Mouse (Mus musculus) G1E (cell line): ENCODE measurements at regions not wholly inside any gene's neighbourhood (a gene's known extent, or its start where the extent isn't known, plus 50 kb on each side); places are given as distances from the start of the nearest gene placed in this dataset.

Experiments
- ATAC-seq: 2 replicates; pipeline ENCODE4 v1.8.0; 2016; ENCODE audit warnings: mild to moderate bottlenecking; ENCODE audit not compliant: insufficient number of reproducible peaks, poor library complexity, low FRiP score, severe bottlenecking; ENCODE audit errors: extremely low read depth
- DNase-seq: peaks from one replicate; pipeline ENCODE4 v3.0.0; 2012; ENCODE audit warnings: low spot score
- H3K27me3 ChIP-seq: 2 replicates; pipeline ENCODE4 v1.6.1; 2012; ENCODE audit warnings: mild to moderate bottlenecking, low read length, inconsistent platforms; ENCODE audit not compliant: insufficient read depth
- H3K36me3 ChIP-seq: replicated peaks from 2 replicates; pipeline ENCODE3; 2012; ENCODE audit warnings: mild to moderate bottlenecking, inconsistent platforms
- H3K4me1 ChIP-seq: 2 replicates; pipeline ENCODE4 v1.6.1; 2012; ENCODE audit warnings: low read depth, low read length, inconsistent platforms, mixed read lengths; ENCODE audit not compliant: insufficient read depth
- H3K4me3 ChIP-seq: 2 replicates; pipeline ENCODE4 v1.5.1; 2012; ENCODE audit warnings: low read depth, mild to moderate bottlenecking, inconsistent platforms, low read length, moderate library complexity, mixed read lengths
- H3K9me3 ChIP-seq: replicated peaks from 2 replicates; pipeline ENCODE4 v1.6.1; 2012; ENCODE audit warnings: inconsistent platforms
- CTCF ChIP-seq: IDR thresholded peaks from 2 replicates; pipeline ENCODE4 v1.5.1; 2012; ENCODE audit warnings: low read depth, low read length, inconsistent platforms, mixed read lengths
- GATA1 ChIP-seq: IDR thresholded peaks from 2 replicates; pipeline ENCODE4 v1.6.1; 2012; ENCODE audit warnings: borderline replicate concordance, low read length, inconsistent platforms, mixed read lengths
- GATA2 ChIP-seq: IDR thresholded peaks from 2 replicates; pipeline ENCODE4 v1.6.1; 2012; ENCODE audit warnings: low read depth, low read length, inconsistent platforms, borderline replicate concordance
- POLR2AphosphoS5 ChIP-seq: IDR thresholded peaks from 2 replicates; pipeline ENCODE4 v1.6.1; 2012; ENCODE audit warnings: low read depth, low read length, inconsistent platforms; ENCODE audit not compliant: insufficient replicate concordance
- TAL1 ChIP-seq: conservative IDR thresholded peaks from 2 replicates; pipeline ENCODE4 v1.6.1; 2012; ENCODE audit warnings: low read depth, low read length, inconsistent platforms, mixed read lengths

DNA sequence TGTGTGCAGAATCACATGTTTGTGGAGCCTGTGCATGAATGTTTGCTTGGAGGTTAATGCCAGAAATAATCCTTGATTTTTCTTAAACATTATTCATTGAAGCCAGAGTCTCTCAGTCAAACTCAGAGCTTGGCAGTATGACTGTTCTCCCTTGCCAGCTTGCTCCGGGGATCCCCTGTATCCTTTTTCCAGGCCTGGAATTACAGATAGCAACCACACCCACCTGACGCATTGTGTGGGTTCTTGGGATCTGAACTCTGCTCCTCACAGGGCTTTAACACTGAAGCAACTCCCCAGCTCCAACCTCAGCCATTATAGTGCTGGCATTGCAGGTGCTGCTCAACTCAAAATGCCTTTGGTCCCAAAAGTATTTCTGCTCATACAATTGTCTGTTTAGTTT lies 262.8 kb upstream of the Far2 start:
- Histone ChIP-seq H3K4me1 (no peaks in the 10 kb centered on the region), H3K27me3 (no peaks in the 10 kb centered on the region), H3K36me3 (no peaks in the 10 kb centered on the region), H3K9me3 (no peaks in the 10 kb centered on the region), H3K4me3 (no peak overlapping the region)
- TF ChIP-seq POLR2AphosphoS5 (no peak), GATA1 (no peak), GATA2 (no peak), TAL1 (no peak), CTCF (no peak)
- ATAC-seq, result no peak
- no peak for DNase-seq

DNA sequence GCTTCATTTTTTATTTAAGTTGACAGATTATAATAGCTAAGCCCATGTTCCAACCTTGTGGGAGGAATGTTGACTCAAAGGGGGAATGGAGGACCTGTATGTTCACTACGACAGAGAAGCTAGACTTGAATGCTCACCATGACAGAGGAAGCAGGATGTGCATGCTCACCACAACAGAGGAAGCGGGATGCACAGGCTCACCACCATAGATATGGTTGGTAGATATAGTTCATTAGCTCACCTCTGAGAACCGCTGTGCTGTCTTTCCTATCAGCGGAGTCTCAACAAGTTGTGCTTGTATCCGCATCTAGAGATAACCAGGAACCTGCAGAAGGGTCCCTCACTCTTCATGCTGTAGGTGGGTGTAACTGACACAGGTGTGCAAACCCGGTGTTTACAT lies 262.2 kb upstream of the Far2 start:
- no peaks in the 10 kb centered on the region for H3K36me3 ChIP-seq

DNA sequence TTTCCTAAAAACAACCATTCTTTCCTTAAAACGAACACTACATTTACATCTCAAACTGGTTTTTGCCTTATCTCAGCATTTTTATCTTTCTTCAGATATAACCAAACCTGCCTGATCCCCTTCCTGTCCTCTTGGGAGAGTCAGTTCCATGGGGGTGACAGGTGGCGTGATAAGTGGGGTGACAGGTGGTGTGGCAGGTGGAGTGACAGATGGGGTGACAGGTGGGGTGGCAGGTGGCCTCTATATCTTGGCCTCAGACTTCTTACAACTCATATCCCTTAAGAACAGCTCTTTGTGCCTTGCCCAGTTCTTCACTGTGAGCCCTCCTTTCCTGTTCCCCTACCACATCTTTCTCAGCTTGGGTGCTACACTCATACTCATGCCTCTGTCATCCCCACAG lies 259.0 kb upstream of the Far2 start:
- no peak overlapping the region for H3K4me3 ChIP-seq
- no peak for TF ChIP-seq GATA2
- no peaks in the 10 kb centered on the region for H3K9me3 ChIP-seq
- no peak for ATAC-seq
- H3K36me3 ChIP-seq, result no peaks in the 10 kb centered on the region
- DNase-seq, result no peak
- no peaks in the 10 kb centered on the region for H3K27me3 ChIP-seq
- no peaks in the 10 kb centered on the region for H3K4me1 ChIP-seq

More for the DNA sequence above, 262.2 kb upstream of the Far2 start:
- DNase-seq (no peak), ATAC-seq (no peak)
- no peak for TF ChIP-seq TAL1
- TF ChIP-seq GATA2, result no peak
- no peak for TF ChIP-seq POLR2AphosphoS5
- no peak for TF ChIP-seq CTCF
- TF ChIP-seq GATA1, result no peak
- Histone ChIP-seq H3K4me1 (no peaks in the 10 kb centered on the region), H3K9me3 (no peaks in the 10 kb centered on the region), H3K27me3 (no peaks in the 10 kb centered on the region), H3K4me3 (no peak overlapping the region)

DNA sequence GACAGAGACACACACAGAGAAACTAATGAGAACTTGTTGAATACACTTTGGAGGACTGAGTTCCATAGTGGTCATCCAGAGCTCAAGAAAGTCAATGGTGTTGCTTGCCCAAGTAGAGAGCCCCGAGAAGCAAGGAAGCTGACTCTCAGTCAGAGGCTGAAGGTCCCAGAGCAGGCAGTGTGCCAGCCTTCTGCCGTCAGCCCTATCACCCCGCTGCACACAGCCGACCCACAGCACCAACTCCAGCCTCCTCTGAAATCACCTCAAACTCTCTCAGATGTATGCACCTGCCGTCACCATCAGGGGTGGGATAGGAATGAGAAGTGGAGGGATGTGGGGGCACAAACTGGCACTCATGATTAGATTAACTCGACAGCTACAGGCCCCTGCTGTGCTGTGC lies 257.9 kb upstream of the Far2 start:
- ATAC-seq, result no peak; the same call in 1 of the 2 replicates

DNA sequence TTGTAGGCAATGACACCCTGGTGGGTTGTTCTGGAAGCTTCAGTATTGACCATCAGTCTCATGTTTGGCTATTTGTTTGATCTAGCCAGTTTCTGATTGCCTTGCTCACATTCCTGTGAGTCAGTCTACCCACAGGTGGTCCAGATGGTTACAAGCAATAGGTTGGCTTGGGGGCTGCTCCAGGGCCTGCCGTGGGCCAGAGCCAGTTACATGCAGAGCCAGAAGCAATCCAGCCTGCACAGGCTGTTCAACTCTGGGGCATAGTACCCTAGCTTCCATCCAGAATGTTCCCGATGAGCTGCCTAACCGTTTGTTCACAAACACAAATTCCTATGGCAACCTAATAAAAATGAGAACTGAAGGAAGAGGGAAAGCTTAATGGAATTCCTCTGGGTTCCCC lies 253.2 kb upstream of the Far2 start:
- no peaks in the 10 kb centered on the region for H3K4me1 ChIP-seq
- no peaks in the 10 kb centered on the region for H3K9me3 ChIP-seq
- ATAC-seq (no peak), DNase-seq (no peak)
- H3K4me3 ChIP-seq, result no peak overlapping the region
- H3K27me3 ChIP-seq, result 0 out of 2 replicates have a peak, but pooled peaks cover 3% of the 10 kb centered on the region
- no peak for TF ChIP-seq TAL1
- TF ChIP-seq CTCF, result no peak
- no peak for TF ChIP-seq POLR2AphosphoS5
- TF ChIP-seq GATA2, result no peak
- TF ChIP-seq GATA1, result no peak
- H3K36me3 ChIP-seq, result no peaks in the 10 kb centered on the region

More for the DNA sequence above, 257.9 kb upstream of the Far2 start:
- DNase-seq, result no peak
- Histone ChIP-seq H3K4me3 (no peak overlapping the region), H3K27me3 (no peaks in the 10 kb centered on the region), H3K36me3 (no peaks in the 10 kb centered on the region), H3K4me1 (no peaks in the 10 kb centered on the region), H3K9me3 (no peaks in the 10 kb centered on the region)
- TF ChIP-seq GATA2 (no peak), POLR2AphosphoS5 (no peak), TAL1 (no peak), GATA1 (no peak)

DNA sequence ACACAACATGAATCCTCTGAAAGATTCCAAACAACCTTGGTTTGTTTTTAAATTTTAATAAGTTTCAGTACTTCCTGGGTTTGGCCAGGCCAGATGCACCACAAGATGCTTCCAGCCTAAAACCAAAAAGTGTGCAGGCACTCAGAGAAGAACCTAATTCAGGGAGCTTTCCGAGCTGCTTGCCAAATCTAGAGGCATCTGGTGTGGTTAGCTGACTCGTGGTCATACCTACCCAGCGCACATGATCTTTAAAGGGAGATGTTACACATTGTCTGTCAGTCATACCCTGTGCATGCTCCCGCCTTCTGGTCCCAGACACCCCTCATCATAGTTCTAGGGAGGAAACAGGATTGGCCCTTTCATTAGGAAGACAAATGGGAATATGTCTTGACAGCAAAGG lies 252.7 kb upstream of the Far2 start:
- no peaks in the 10 kb centered on the region for H3K4me1 ChIP-seq
- ATAC-seq, result no peak
- no peaks in the 10 kb centered on the region for H3K36me3 ChIP-seq
- no peak overlapping the region for H3K4me3 ChIP-seq
- H3K9me3 ChIP-seq, result no peaks in the 10 kb centered on the region
- DNase-seq, result no peak
- TF ChIP-seq CTCF (no peak), GATA1 (no peak), TAL1 (no peak), POLR2AphosphoS5 (no peak), GATA2 (no peak)
- 0 out of 2 replicates have a peak, but pooled peaks cover 3% of the 10 kb centered on the region for H3K27me3 ChIP-seq

DNA sequence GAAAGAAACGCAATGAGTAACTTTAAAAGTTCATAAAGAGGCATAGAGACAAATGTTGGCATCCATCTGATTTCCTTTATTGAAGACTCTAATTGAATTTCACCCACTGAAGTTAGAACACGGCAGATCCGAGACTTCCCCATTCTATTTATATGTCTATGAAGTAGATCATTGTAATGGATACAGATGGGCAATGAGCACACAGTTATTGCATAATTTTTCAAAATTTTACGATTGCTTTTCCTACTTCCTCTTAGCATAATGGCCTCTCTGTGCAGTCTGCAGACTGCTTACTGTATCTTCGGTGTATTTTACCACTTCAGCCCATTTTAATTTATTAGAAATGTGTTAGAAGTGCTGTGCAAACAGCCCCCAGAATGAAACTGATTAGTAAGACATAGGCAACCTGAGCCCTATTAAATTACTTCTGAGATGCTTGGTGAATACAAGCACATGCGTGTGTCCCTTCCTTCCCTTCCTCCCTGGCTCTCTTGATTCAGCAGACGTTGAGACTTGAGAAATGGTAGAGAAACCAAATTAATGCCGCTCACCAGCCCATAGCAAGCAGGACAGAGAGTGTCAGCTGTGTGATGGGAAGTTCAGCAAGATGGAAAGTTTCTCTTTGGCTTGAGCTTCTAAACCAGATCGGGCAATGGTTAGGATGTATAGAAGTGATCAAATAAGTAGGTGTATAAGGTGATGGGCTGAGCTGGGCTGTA lies 247.9 kb upstream of the Far2 start:
- DNase-seq (no peak), ATAC-seq (no peak)
- Histone ChIP-seq H3K4me3 (no peak overlapping the region), H3K4me1 (no peaks in the 10 kb centered on the region), H3K9me3 (no peaks in the 10 kb centered on the region), H3K36me3 (no peaks in the 10 kb centered on the region), H3K27me3 (0 out of 2 replicates have a peak, but pooled peaks cover 3% of the 10 kb centered on the region)
- TF ChIP-seq GATA1, result no peak
- TF ChIP-seq GATA2, result no peak
- TF ChIP-seq TAL1, result no peak
- no peak for TF ChIP-seq POLR2AphosphoS5
- no peak for TF ChIP-seq CTCF
